Mouse (Mus musculus) limb, embryonic 12.5 days (tissue): ENCODE measurements around the gene Tap2. TPM values are rescaled to one million over a fixed set of nuclear protein-coding genes. Genes with fewer than 3 reads are reported as not detected.

Experiments used
- ATAC-seq: fragments of 200-750 bp; cut with Nextera tagmentation; 2 replicates; pipeline ENCODE4 v1.8.0; 2017; ENCODE audit warnings: low read depth, moderate TSS enrichment; ENCODE audit not compliant: insufficient number of reproducible peaks, insufficient read depth, low FRiP score, low TSS enrichment
- H3K27ac ChIP-seq: fragments of 300-500 bp; sonication (generic); 2 replicates; pipeline ENCODE4 v1.5.1; 2016; ENCODE audit warnings: mild to moderate bottlenecking, moderate library complexity
- H3K27me3 ChIP-seq: fragments of 300-500 bp; sonication (generic); 2 replicates; pipeline ENCODE4 v1.6.1; 2016; ENCODE audit warnings: mild to moderate bottlenecking, moderate library complexity
- H3K36me3 ChIP-seq: fragments of 300-500 bp; sonication (generic); 2 replicates; pipeline ENCODE4 v1.6.1; 2016; ENCODE audit warnings: mild to moderate bottlenecking, moderate library complexity
- H3K4me1 ChIP-seq: fragments of 300-500 bp; sonication (generic); replicated peaks from 2 replicates; pipeline ENCODE4 v1.6.1; 2016
- H3K4me2 ChIP-seq: fragments of 300-500 bp; sonication (generic); 2 replicates; pipeline ENCODE4 v1.6.1; 2016; ENCODE audit warnings: mild to moderate bottlenecking, moderate library complexity
- H3K4me3 ChIP-seq: fragments of 300-500 bp; sonication (generic); replicated peaks from 2 replicates; pipeline ENCODE4 v1.5.1; 2016; ENCODE audit warnings: mild to moderate bottlenecking
- H3K9ac ChIP-seq: fragments of 300-500 bp; sonication (generic); replicated peaks from 2 replicates; pipeline ENCODE4 v1.6.1; 2016; ENCODE audit warnings: mild to moderate bottlenecking, moderate library complexity
- H3K9me3 ChIP-seq: fragments of 300-500 bp; sonication (generic); 2 replicates; pipeline ENCODE4 v1.6.1; 2016; ENCODE audit warnings: mild to moderate bottlenecking, moderate library complexity
- WGBS: fragments of 180-500 bp; shearing (Covaris S2); methylation state at CpG from one replicate; pipeline ENCODE4 v1.1.7; 2016; 5-methylcytosine and 5-hydroxymethylcytosine counted together
- polyA plus RNA-seq: library from polyadenylated mRNA; unstranded; fragments of >200 nt; fragmentation: Nextera tagmentation; extraction: Ambion mirVana; gene quantifications from 2 replicates; pipeline ENCODE4 v1.2.1, GENCODE M21; 2016

The Tap2 gene
- 1.5 and 1.7 TPM in 2 replicates for polyA plus RNA-seq

- Histone ChIP-seq H3K27me3 (peaks cover 86% of the 10 kb centered on the region), H3K9me3 (no peaks in the 10 kb centered on the region), H3K4me3 (peak within 1 kb of the TSS; percentile 67), H3K4me1 (peaks cover 7% of the 10 kb centered on the region; the same call in 1 of the 2 replicates), H3K9ac (peak within 1 kb of the TSS; percentile 64; the same call in 1 of the 2 replicates), H3K36me3 (no peaks in the 10 kb centered on the region), H3K27ac (no peak within 1 kb of the TSS), H3K4me2 (peak within 1 kb of the TSS; percentile 95)
- WGBS = 76% methylated on average over 5 of the region's 5 CpGs
- ATAC-seq = no peak
Observed at GRCm38 (mm10) chr17:34203444-34203843, at the start of gene Tap2. Tap2 (plus strand) TSS chr17:34203527.

DNA sequence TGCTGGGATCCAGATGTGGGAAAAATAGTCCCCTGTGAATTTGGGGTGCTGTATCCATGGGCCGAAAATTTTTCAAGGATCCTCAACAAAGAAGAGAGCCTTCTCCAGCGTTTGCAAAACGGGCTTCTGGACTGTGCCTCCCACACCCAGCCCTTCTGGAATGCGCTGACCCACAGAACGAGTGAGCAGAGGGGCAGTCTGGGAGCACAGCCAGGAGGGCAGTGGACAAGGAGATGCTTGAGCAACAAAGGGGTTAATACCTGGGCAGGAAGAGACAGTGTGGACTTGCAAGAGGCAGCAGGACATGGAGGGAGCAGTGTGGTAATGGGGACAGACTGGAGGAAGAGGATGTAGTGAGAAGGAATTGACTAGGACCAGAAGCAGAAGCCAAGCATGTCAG lies 47.8 kb upstream of the Tap2 start:
- Histone ChIP-seq H3K4me3 (no peak overlapping the region), H3K9me3 (no peaks in the 10 kb centered on the region), H3K27ac (no peak overlapping the region), H3K27me3 (peaks cover 7% of the 10 kb centered on the region), H3K4me2 (no peak overlapping the region), H3K4me1 (no peaks in the 10 kb centered on the region), H3K36me3 (no peaks in the 10 kb centered on the region), H3K9ac (no peak overlapping the region)
- ATAC-seq = no peak
- WGBS = 61% methylated on average over 5 of the region's 5 CpGs

GRCm38 (mm10) chr17:34164202-34164895 lies 39.0 kb upstream of the Tap2 start:
- no peak overlapping the region for H3K27ac ChIP-seq
- H3K4me2 ChIP-seq = no peak overlapping the region
- peaks cover 19% of the 10 kb centered on the region for H3K27me3 ChIP-seq
- no peak for ATAC-seq
- H3K9me3 ChIP-seq = 0 out of 2 replicates have a peak, but pooled peaks cover 4% of the 10 kb centered on the region
- no peak overlapping the region for H3K9ac ChIP-seq
- no peaks in the 10 kb centered on the region for H3K4me1 ChIP-seq
- H3K4me3 ChIP-seq = no peak overlapping the region
- WGBS = 40% methylated on average over 9 of the region's 9 CpGs
- H3K36me3 ChIP-seq = no peaks in the 10 kb centered on the region

DNA sequence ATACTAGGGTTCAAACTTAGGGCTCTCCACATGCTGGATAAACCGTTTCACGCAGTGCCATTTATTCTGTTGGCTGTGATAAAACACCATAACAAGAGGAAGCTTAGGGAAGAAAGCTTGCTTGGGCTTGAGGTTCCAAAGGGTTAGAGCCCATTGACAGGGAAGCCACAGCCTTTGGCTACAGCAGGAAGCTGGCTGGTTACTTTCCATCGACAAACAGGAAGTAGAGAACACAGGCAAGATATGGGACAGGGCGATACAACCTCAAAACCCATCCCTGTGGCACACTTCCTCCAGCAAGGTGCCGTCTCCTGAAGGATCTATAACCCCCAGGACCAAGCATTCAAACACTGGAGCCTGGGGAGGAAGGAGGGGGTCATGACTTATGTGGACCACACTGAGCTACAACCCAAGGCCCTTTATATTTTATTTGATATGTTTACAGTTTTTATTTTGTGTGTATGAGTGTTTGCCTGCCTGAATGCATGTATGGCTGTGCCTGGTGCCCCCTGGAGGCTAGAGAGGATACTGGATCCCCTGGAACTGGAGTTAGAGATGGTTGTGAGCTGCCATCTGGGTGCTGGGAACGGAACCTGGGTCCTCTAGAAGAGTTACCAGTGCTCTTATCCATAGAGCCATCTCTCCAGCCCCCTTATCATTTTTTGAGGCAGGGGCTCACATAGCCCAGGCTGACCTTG lies 38.1 kb upstream of the Tap2 start:
- Histone ChIP-seq H3K9me3 (0 out of 2 replicates have a peak, but pooled peaks cover 4% of the 10 kb centered on the region), H3K4me1 (no peaks in the 10 kb centered on the region), H3K27me3 (peaks cover 15% of the 10 kb centered on the region), H3K9ac (no peak overlapping the region), H3K4me3 (no peak overlapping the region), H3K36me3 (no peaks in the 10 kb centered on the region), H3K27ac (no peak overlapping the region), H3K4me2 (no peak overlapping the region)
- no peak for ATAC-seq
- WGBS = 80% methylated on average over 6 of the region's 6 CpGs

DNA sequence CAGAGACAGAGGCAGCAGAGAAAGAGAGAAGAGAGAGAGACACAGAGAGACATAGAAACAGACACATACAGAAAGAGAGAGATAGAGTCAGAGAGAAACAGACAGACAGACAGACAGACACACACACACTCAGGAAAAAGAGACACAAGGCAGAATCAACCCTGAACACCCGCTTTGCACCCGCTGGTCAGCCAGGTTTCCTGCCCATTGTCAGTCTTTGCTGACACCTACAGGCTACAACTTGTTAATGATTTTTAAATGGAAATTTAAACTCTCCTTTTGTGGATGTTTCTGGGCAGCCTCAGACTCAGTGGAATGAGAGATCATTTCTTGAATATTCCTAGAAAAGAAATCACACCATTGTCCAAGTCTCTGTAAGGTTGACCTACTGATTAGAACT lies 34.0 kb upstream of the Tap2 start:
- Histone ChIP-seq H3K4me1 (no peaks in the 10 kb centered on the region), H3K4me3 (no peak overlapping the region), H3K9me3 (peaks cover 11% of the 10 kb centered on the region; the same call in 1 of the 2 replicates), H3K36me3 (no peaks in the 10 kb centered on the region), H3K9ac (no peak overlapping the region), H3K27me3 (peaks cover 12% of the 10 kb centered on the region), H3K27ac (no peak overlapping the region), H3K4me2 (no peak overlapping the region)
- 8% methylated on average over 2 of the region's 2 CpGs for WGBS
- no peak for ATAC-seq

DNA sequence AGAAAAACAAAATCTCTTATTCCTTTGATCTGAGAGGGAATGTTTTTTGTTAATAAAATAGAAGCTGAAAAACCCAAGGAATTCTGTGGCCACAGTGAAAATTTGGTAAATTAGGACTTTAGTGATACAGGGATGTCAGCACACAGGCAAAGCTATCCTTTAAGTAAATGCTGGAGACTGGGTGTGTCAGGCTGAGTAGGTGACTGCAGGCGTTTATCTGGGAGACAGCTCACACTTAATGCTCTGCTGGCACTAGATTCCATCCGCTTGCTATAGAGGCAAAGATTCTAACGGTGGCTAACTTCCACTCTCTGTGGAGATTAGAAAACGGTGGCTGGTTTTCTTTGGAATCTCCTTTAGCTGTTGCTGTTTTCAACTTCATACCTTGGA lies 32.8 kb upstream of the Tap2 start:
- no peak overlapping the region for H3K4me2 ChIP-seq
- H3K9ac ChIP-seq = no peak overlapping the region
- H3K4me1 ChIP-seq = no peaks in the 10 kb centered on the region
- 34% methylated on average over 4 of the region's 4 CpGs for WGBS
- H3K9me3 ChIP-seq = peaks cover 9% of the 10 kb centered on the region; the same call in 1 of the 2 replicates
- H3K36me3 ChIP-seq = no peaks in the 10 kb centered on the region
- ATAC-seq = no peak
- H3K27ac ChIP-seq = no peak overlapping the region
- H3K4me3 ChIP-seq = no peak overlapping the region
- H3K27me3 ChIP-seq = peaks cover 10% of the 10 kb centered on the region

DNA sequence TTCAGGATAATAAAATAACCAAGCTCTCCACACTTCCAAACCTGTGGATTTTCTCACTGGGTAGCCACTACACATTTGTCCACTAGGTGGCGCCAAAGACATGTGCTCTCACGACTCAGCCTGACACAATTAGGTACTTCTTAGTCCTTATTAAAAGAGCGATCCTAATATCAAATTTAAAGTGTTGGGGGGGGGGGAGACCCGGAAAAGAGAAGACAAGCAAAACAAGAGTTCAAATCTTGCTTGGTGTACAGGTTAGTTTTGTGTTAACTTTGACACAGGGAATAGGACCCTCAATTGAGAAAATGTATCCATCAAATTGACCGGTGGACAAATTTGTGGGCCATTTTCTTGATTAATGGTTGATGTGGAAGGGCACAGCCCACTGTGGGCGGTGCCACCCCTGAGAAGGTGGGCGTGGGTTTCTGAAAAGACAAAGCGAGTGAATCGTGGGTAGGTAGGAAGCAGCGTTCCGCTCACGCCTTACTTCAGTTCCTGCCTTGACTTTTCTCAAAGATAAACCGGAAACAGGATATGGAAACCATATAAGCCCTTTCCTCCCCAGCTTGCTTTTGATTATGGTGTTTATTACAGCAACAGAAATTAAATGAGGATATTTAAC lies 32.3 kb upstream of the Tap2 start:
- Histone ChIP-seq H3K4me3 (no peak overlapping the region), H3K9me3 (peaks cover 7% of the 10 kb centered on the region; the same call in 1 of the 2 replicates)

GRCm38 (mm10) chr17:34172528-34172927 lies 30.8 kb upstream of the Tap2 start:
- no peak for ATAC-seq
- Histone ChIP-seq H3K4me2 (no peak overlapping the region), H3K36me3 (no peaks in the 10 kb centered on the region), H3K4me3 (no peak overlapping the region), H3K9ac (no peak overlapping the region), H3K27ac (no peak overlapping the region), H3K27me3 (peaks cover 10% of the 10 kb centered on the region), H3K9me3 (peaks cover 18% of the 10 kb centered on the region; the same call in 1 of the 2 replicates), H3K4me1 (no peaks in the 10 kb centered on the region)
- 96% methylated on average over 5 of the region's 5 CpGs for WGBS

More for the DNA sequence above, 32.3 kb upstream of the Tap2 start:
- H3K9ac ChIP-seq = no peak overlapping the region
- H3K4me1 ChIP-seq = no peaks in the 10 kb centered on the region
- 41% methylated on average over 13 of the region's 13 CpGs for WGBS
- peaks cover 10% of the 10 kb centered on the region for H3K27me3 ChIP-seq
- no peak overlapping the region for H3K4me2 ChIP-seq
- no peaks in the 10 kb centered on the region for H3K36me3 ChIP-seq
- no peak for ATAC-seq
- no peak overlapping the region for H3K27ac ChIP-seq

GRCm38 (mm10) chr17:34174075-34174474 lies 29.3 kb upstream of the Tap2 start:
- H3K4me1 ChIP-seq = no peaks in the 10 kb centered on the region
- no peak overlapping the region for H3K27ac ChIP-seq
- 42% methylated on average over 1 of the region's 1 CpGs for WGBS
- H3K9ac ChIP-seq = no peak overlapping the region
- no peak overlapping the region for H3K4me2 ChIP-seq
- peaks cover 18% of the 10 kb centered on the region; the same call in 1 of the 2 replicates for H3K9me3 ChIP-seq
- no peaks in the 10 kb centered on the region for H3K36me3 ChIP-seq
- H3K4me3 ChIP-seq = no peak overlapping the region
- ATAC-seq = no peak
- H3K27me3 ChIP-seq = peaks cover 4% of the 10 kb centered on the region; the same call in 1 of the 2 replicates

DNA sequence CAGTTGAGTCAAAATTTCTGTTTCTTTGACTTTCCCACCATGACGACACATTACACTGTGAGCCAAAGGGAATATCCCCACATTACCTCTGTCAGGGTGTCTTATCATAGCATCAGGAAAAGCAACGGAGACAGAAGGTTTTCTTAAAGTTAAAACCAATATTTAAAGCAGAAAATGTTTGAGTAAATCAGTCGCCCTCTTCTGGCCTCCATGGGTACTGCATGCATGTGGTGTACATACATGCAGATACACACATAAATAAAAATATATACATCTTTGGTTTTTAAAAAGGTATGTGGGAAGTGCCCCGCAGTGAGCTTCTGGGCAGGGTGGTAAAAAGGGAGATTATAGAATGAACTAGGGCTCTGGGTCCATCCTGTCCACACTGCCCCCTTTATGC lies 26.1 kb upstream of the Tap2 start:
- no peak overlapping the region for H3K4me3 ChIP-seq
- H3K27ac ChIP-seq = no peak overlapping the region
- H3K36me3 ChIP-seq = no peaks in the 10 kb centered on the region
- H3K9me3 ChIP-seq = peaks cover 18% of the 10 kb centered on the region; the same call in 1 of the 2 replicates
- peaks cover 11% of the 10 kb centered on the region; the same call in 1 of the 2 replicates for H3K27me3 ChIP-seq
- 78% methylated on average over 4 of the region's 4 CpGs for WGBS
- ATAC-seq = no peak
- no peaks in the 10 kb centered on the region for H3K4me1 ChIP-seq
- H3K9ac ChIP-seq = no peak overlapping the region
- no peak overlapping the region for H3K4me2 ChIP-seq

DNA sequence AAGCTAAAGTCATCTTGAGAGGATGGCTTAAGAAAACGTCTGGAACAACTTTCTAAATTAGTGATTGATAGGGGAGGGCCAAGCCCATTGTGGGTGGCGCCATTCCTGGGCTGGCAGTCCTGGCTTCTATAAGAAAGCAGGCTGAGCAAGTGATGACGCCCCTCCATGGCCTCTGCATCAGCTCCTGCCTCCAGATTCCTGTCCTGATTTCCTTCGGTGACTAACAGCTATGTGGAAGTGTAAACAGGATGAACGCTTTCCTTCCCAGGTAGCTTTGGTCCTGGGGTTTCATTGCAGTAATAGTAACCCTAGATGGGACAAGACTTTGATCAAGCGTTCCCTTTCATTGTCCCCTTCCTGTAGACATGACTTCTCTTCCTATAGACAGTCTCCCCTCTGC lies 24.3 kb upstream of the Tap2 start:
- WGBS = 65% methylated on average over 6 of the region's 6 CpGs
- H3K4me1 ChIP-seq = no peaks in the 10 kb centered on the region
- H3K9me3 ChIP-seq = peaks cover 11% of the 10 kb centered on the region; the same call in 1 of the 2 replicates
- no peak overlapping the region for H3K27ac ChIP-seq
- H3K9ac ChIP-seq = no peak overlapping the region
- H3K4me2 ChIP-seq = no peak overlapping the region
- H3K4me3 ChIP-seq = no peak overlapping the region
- H3K27me3 ChIP-seq = peaks cover 29% of the 10 kb centered on the region
- no peaks in the 10 kb centered on the region for H3K36me3 ChIP-seq
- ATAC-seq = no peak
